Mouse (Mus musculus): Measurements from ENCODE around the gene Srsf10.

DNA sequence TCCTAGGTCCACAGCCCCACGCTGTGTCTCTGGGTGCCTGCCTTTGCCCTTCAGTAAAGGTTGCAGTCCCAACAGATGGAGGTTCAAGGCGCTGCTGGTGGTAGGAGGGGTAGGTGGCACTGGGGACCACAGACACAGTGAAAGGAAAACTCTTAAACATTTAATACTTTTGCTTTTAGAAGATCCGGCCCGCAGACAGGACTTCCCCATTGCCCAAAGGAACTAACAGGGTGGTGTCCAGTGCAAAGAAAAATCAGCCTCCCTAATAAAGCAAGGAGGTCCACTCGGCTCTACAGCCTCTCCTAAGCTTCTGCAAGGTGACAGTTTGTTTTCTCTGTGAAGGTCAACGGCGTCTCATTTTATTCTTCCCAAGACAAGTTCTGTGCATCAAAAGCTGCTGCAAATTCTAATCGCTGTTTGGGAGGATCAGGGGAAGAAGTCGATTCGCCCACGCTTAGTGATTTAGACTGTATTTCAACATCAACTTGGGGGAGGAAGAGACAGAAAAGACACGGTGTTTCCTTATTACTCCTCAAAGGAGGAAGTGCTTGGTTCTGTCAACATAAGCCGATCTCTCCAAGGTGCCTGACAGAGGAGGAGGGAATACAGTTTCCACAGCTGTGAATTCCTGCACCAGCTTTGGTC is 63.2 kb downstream of the Srsf10 start:
- TF ChIP-seq CHD2 (IDR thresholded peaks at IDR 0.05; ENCODE audit: low read depth, low read length) (no peak), MAFK (IDR thresholded peaks at IDR 0.05; ENCODE audit: insufficient read depth, low read depth, low read length) (no peak), ZC3H11A (IDR thresholded peaks at IDR 0.05; ENCODE audit: borderline replicate concordance, low read depth, low read length) (no peak), ZNF384 (IDR thresholded peaks at IDR 0.05; ENCODE audit: low read depth, low read length) (no peak), HCFC1 (IDR thresholded peaks at IDR 0.05; ENCODE audit: borderline replicate concordance, insufficient read depth, low read length) (no peak)

Measured in ES-E14 (cell line).